Mouse (Mus musculus) kidney, embryonic 15.5 days (tissue): Measurements from ENCODE around the gene Fxr2. TPM values are rescaled to one million over a fixed set of nuclear protein-coding genes. Genes with fewer than 3 reads are reported as not detected.

ENCODE experiments used
- ATAC-seq: fragments of 200-750 bp; cut with Nextera tagmentation; replicated peaks from 2 replicates; pipeline ENCODE4 v1.8.0; 2017; ENCODE audit warnings: moderate TSS enrichment; ENCODE audit not compliant: low FRiP score
- H3K27ac ChIP-seq: fragments of 300-500 bp; sonication (generic); 2 replicates; pipeline ENCODE4 v1.5.1; 2015; ENCODE audit warnings: mild to moderate bottlenecking, inconsistent platforms
- H3K27me3 ChIP-seq: fragments of 300-500 bp; sonication (generic); 2 replicates; pipeline ENCODE4 v1.6.1; 2015; ENCODE audit warnings: inconsistent platforms
- H3K36me3 ChIP-seq: fragments of 300-500 bp; sonication (generic); 2 replicates; pipeline ENCODE4 v1.6.1; 2015; ENCODE audit warnings: inconsistent platforms
- H3K4me1 ChIP-seq: fragments of 300-500 bp; sonication (generic); 2 replicates; pipeline ENCODE4 v1.6.1; 2015; ENCODE audit warnings: inconsistent platforms
- H3K4me2 ChIP-seq: fragments of 300-500 bp; sonication (generic); 2 replicates; pipeline ENCODE4 v1.6.1; 2015; ENCODE audit warnings: moderate library complexity, mild to moderate bottlenecking, inconsistent platforms
- H3K4me3 ChIP-seq: fragments of 300-500 bp; sonication (generic); replicated peaks from 2 replicates; pipeline ENCODE4 v1.5.1; 2015; ENCODE audit warnings: mild to moderate bottlenecking, inconsistent platforms
- H3K9ac ChIP-seq: fragments of 300-500 bp; sonication (generic); 2 replicates; pipeline ENCODE4 v1.6.1; 2015; ENCODE audit warnings: mild to moderate bottlenecking, inconsistent platforms
- H3K9me3 ChIP-seq: fragments of 300-500 bp; sonication (generic); replicated peaks from 2 replicates; pipeline ENCODE4 v1.6.1; 2016; ENCODE audit warnings: inconsistent platforms
- WGBS: fragments of 180-500 bp; shearing (Covaris S2); methylation state at CpG from one replicate; pipeline ENCODE4 v1.1.7; 2015; ENCODE audit warnings: mixed read lengths; 5-methylcytosine and 5-hydroxymethylcytosine counted together
- polyA plus RNA-seq: library from polyadenylated mRNA; unstranded; fragments of >200 nt; fragmentation: Nextera tagmentation; extraction: Ambion mirVana; gene quantifications from 2 replicates; pipeline ENCODE4 v1.2.1, GENCODE M21; 2015

Gene Fxr2
- polyA plus RNA-seq, 1 experiment from 2014 or later: 29.2 TPM

- peak within 1 kb of the TSS; percentile 67 for H3K4me3 ChIP-seq
- H3K36me3 ChIP-seq: peaks cover 66% of the 10 kb centered on the region
- H3K9ac ChIP-seq: peak within 1 kb of the TSS; percentile 56
- WGBS: under 1% methylated on average over 48 of the region's 48 CpGs
- peaks cover 28% of the 10 kb centered on the region for H3K4me1 ChIP-seq
- H3K27me3 ChIP-seq: no peaks in the 10 kb centered on the region
- peak; percentile 96 for ATAC-seq
- H3K4me2 ChIP-seq: peak within 1 kb of the TSS; percentile 59
- H3K27ac ChIP-seq: peak within 1 kb of the TSS; percentile 97
- no peaks in the 10 kb centered on the region for H3K9me3 ChIP-seq
These were observed 29.6 kb downstream of the Fxr2 start, which contains the start of gene Mpdu1 for GRCm38 (mm10) chr11:69662213-69662966. TSS of gene Mpdu1 (minus strand) at chr11:69662642.

DNA sequence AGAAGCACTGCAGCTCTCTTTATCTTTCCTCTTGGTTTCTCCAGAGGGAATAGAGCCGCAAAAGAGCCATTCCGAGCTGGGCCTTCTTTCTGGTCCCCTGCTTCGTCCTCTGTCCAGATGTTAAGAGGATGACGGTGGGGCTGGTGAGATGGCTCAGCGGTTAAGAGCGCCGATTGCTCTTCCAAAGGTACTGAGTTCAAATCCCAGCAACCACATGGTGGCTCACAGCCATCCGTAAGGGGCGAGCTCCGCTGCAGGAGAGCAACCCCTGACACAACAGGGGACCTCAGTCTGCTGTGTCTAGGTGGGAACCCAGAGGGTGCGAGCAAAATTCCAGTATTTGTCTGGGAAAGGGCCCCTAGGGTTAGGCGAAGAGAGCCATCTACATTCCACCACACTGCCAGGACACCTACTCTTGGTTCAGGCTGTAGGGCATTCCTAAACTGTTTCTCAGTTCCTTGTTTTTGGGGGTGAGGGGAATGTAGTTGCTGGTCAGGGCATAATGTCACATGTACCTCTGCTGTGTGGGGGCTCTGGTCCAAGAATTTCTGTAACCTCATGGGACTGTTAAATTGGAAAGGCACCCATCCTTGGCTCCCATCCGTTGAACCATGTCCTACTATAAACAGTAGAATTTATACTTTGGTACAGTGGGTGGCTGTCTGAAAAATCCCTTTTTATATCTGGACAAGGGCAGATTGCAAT, 30.3 kb downstream of the Fxr2 start:
- Histone ChIP-seq H3K4me3 (peak overlapping the region; percentile 67), H3K36me3 (peaks cover 66% of the 10 kb centered on the region), H3K4me2 (peak overlapping the region; percentile 59), H3K27me3 (no peaks in the 10 kb centered on the region), H3K9ac (peak overlapping the region; percentile 56), H3K27ac (peak overlapping the region; percentile 97), H3K4me1 (peaks cover 28% of the 10 kb centered on the region), H3K9me3 (no peaks in the 10 kb centered on the region)
- WGBS: 63% methylated on average over 13 of the region's 13 CpGs
- 0 out of 2 replicates have a peak, but pooled peaks have one; percentile 2 for ATAC-seq

DNA sequence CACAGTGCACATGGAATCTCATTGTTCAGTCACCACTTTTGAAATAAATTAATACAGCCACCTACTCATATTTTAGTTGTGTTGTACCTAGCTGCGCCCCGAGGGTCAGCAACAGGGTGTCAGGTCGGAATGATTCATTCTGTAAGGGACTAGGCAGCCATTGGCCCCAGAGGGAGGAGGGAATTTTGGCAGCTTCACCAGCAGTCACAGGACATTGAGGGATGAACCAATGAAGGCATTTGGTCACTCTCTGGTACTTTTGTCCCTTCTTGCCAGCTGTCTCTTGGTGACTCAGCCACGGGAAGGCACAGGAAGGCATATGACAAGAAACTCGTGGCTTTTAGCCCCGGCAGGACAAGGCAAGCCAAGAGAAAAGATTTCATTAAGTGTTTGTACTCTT, 31.0 kb downstream of the Fxr2 start:
- Histone ChIP-seq H3K27ac (peak overlapping the region; percentile 97), H3K4me1 (peaks cover 33% of the 10 kb centered on the region), H3K27me3 (no peaks in the 10 kb centered on the region), H3K4me3 (no peak overlapping the region), H3K4me2 (no peak overlapping the region), H3K9me3 (no peaks in the 10 kb centered on the region), H3K9ac (no peak overlapping the region), H3K36me3 (peaks cover 66% of the 10 kb centered on the region)
- no peak for ATAC-seq
- 85% methylated on average over 6 of the region's 6 CpGs for WGBS

GRCm38 (mm10) chr11:69664841-69665240, 32.1 kb downstream of the Fxr2 start:
- no peak overlapping the region for H3K27ac ChIP-seq
- no peak overlapping the region for H3K4me2 ChIP-seq
- H3K27me3 ChIP-seq: no peaks in the 10 kb centered on the region
- no peak for ATAC-seq
- peaks cover 68% of the 10 kb centered on the region for H3K36me3 ChIP-seq
- no peak overlapping the region for H3K4me3 ChIP-seq
- H3K9ac ChIP-seq: no peak overlapping the region
- H3K4me1 ChIP-seq: peaks cover 43% of the 10 kb centered on the region
- 91% methylated on average over 7 of the region's 7 CpGs for WGBS
- H3K9me3 ChIP-seq: no peaks in the 10 kb centered on the region

GRCm38 (mm10) chr11:69665457-69665960, 32.7 kb downstream of the Fxr2 start:
- no peak overlapping the region for H3K4me3 ChIP-seq
- no peak overlapping the region for H3K4me2 ChIP-seq
- no peaks in the 10 kb centered on the region for H3K27me3 ChIP-seq
- peak overlapping the region; percentile 58; the same call in 1 of the 2 replicates for H3K27ac ChIP-seq
- H3K4me1 ChIP-seq: peaks cover 47% of the 10 kb centered on the region
- H3K36me3 ChIP-seq: peaks cover 73% of the 10 kb centered on the region
- WGBS: 70% methylated on average over 9 of the region's 9 CpGs
- ATAC-seq: no peak
- no peaks in the 10 kb centered on the region for H3K9me3 ChIP-seq
- no peak overlapping the region for H3K9ac ChIP-seq

- WGBS: 37% methylated on average over 7 of the region's 7 CpGs
- Histone ChIP-seq H3K4me2 (no peak within 1 kb of the TSS), H3K36me3 (peaks cover 78% of the 10 kb centered on the region), H3K9ac (no peak within 1 kb of the TSS), H3K4me1 (peaks cover 45% of the 10 kb centered on the region), H3K27ac (peak within 1 kb of the TSS; percentile 58; the same call in 1 of the 2 replicates), H3K4me3 (no peak within 1 kb of the TSS), H3K9me3 (no peaks in the 10 kb centered on the region), H3K27me3 (no peaks in the 10 kb centered on the region)
- ATAC-seq: no peak
These were observed 33.3 kb downstream of the Fxr2 start, which contains the start of gene Cd68 for GRCm38 (mm10) chr11:69665961-69666664. TSS of gene Cd68 (minus strand) at chr11:69666153.

DNA sequence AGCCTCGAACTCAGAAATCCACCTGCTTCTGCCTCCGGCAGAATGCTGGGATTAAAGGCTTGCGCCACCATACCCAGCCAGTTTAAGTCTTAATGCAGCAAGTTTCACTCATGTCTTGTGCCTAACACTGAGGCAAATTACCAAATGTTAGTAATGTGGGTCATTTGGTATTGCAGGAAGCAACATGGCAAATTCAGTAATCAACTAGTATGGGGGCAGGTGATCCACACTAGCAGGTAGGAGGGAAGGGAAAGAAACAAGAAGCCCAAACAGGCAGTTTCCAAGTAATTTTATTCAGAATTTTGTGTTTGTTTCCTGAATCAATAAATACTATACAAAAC, 33.8 kb downstream of the Fxr2 start:
- Histone ChIP-seq H3K4me1 (peaks cover 40% of the 10 kb centered on the region), H3K27ac (peak overlapping the region; percentile 58; the same call in 1 of the 2 replicates), H3K4me2 (no peak overlapping the region), H3K9ac (no peak overlapping the region), H3K9me3 (no peaks in the 10 kb centered on the region), H3K4me3 (no peak overlapping the region), H3K27me3 (no peaks in the 10 kb centered on the region), H3K36me3 (peaks cover 78% of the 10 kb centered on the region)
- no peak for ATAC-seq
- 89% methylated on average over 3 of the region's 3 CpGs for WGBS

- Histone ChIP-seq H3K27ac (peak overlapping the region; percentile 97), H3K36me3 (peaks cover 84% of the 10 kb centered on the region), H3K9me3 (no peaks in the 10 kb centered on the region), H3K4me2 (peak overlapping the region; percentile 70), H3K27me3 (no peaks in the 10 kb centered on the region), H3K4me3 (peak overlapping the region; percentile 100), H3K4me1 (peaks cover 36% of the 10 kb centered on the region), H3K9ac (peak overlapping the region; percentile 100)
- peak; percentile 61 for ATAC-seq
- WGBS: under 1% methylated on average over 50 of the region's 61 CpGs
These were observed 38.3 kb downstream of the Fxr2 start for GRCm38 (mm10) chr11:69670786-69671725.

GRCm38 (mm10) chr11:69671726-69672124, 38.9 kb downstream of the Fxr2 start:
- peaks cover 36% of the 10 kb centered on the region for H3K4me1 ChIP-seq
- peak overlapping the region; percentile 100 for H3K9ac ChIP-seq
- H3K4me3 ChIP-seq: peak overlapping the region; percentile 100
- H3K4me2 ChIP-seq: peak overlapping the region; percentile 70
- no peaks in the 10 kb centered on the region for H3K27me3 ChIP-seq
- peaks cover 84% of the 10 kb centered on the region for H3K36me3 ChIP-seq
- H3K9me3 ChIP-seq: no peaks in the 10 kb centered on the region
- H3K27ac ChIP-seq: peak overlapping the region; percentile 97
- under 1% methylated on average over 43 of the region's 43 CpGs for WGBS
- peak; percentile 5; the same call in 1 of the 2 replicates for ATAC-seq

GRCm38 (mm10) chr11:69672211-69672706, 39.5 kb downstream of the Fxr2 start, which contains the start of gene Eif4a1:
TSS of gene Eif4a1 (minus strand) at chr11:69672423.
- no peaks in the 10 kb centered on the region for H3K9me3 ChIP-seq
- WGBS: under 1% methylated on average over 36 of the region's 36 CpGs
- H3K9ac ChIP-seq: peak within 1 kb of the TSS; percentile 100
- no peaks in the 10 kb centered on the region for H3K27me3 ChIP-seq
- peak within 1 kb of the TSS; percentile 100 for H3K4me3 ChIP-seq
- peak; percentile 98 for ATAC-seq
- peak within 1 kb of the TSS; percentile 97 for H3K27ac ChIP-seq
- peaks cover 85% of the 10 kb centered on the region for H3K36me3 ChIP-seq
- H3K4me2 ChIP-seq: peak within 1 kb of the TSS; percentile 70
- H3K4me1 ChIP-seq: peaks cover 36% of the 10 kb centered on the region

GRCm38 (mm10) chr11:69679144-69679543, 46.4 kb downstream of the Fxr2 start:
- ATAC-seq: no peak
- no peak overlapping the region for H3K27ac ChIP-seq
- no peak overlapping the region for H3K4me3 ChIP-seq
- WGBS: 100% methylated on average over 2 of the region's 2 CpGs
- H3K4me1 ChIP-seq: peaks cover 34% of the 10 kb centered on the region
- H3K9ac ChIP-seq: no peak overlapping the region
- H3K27me3 ChIP-seq: no peaks in the 10 kb centered on the region
- H3K9me3 ChIP-seq: no peaks in the 10 kb centered on the region
- H3K36me3 ChIP-seq: peaks cover 62% of the 10 kb centered on the region
- no peak overlapping the region for H3K4me2 ChIP-seq
